Mouse (Mus musculus): Measurements from ENCODE around the gene Epb41l1. TPM values are rescaled to one million over a fixed set of nuclear protein-coding genes. Genes with fewer than 3 reads are reported as not detected.

Epb41l1 gene
- 4.6 TPM for polyA plus RNA-seq (2015; fragmentation: Illumina TruSeq; extraction: RNeasy Lipid Tissue Mini Kit (QIAGEN cat#74804); ENCODE audit: insufficient read depth, low replicate concordance)

GRCm38 (mm10) chr2:156420694-156421380 lies at the start of gene Epb41l1:
Gene Epb41l1, plus strand, starts transcription at chr2:156420909.

GRCm38 (mm10) chr2:156547123-156547891 lies 126.6 kb downstream of the Epb41l1 start, which contains the start of gene Aar2:
Gene Aar2, plus strand, starts transcription at chr2:156547584.

Other genes with a start within 250 kb of the Epb41l1 start
- 835 TPM for gene Rbm39, start 240.7 kb upstream of the Epb41l1 start, polyA plus RNA-seq (2015; fragmentation: Illumina TruSeq; extraction: RNeasy Lipid Tissue Mini Kit (QIAGEN cat#74804); ENCODE audit: insufficient read depth, low replicate concordance)
- 32.8 TPM for gene Phf20, start 224.4 kb upstream of the Epb41l1 start, polyA plus RNA-seq (2015; fragmentation: Illumina TruSeq; extraction: RNeasy Lipid Tissue Mini Kit (QIAGEN cat#74804); ENCODE audit: insufficient read depth, low replicate concordance)
- 11.5 TPM for gene Cnbd2, start 108.6 kb upstream of the Epb41l1 start, polyA plus RNA-seq (2015; fragmentation: Illumina TruSeq; extraction: RNeasy Lipid Tissue Mini Kit (QIAGEN cat#74804); ENCODE audit: insufficient read depth, low replicate concordance)
- gene Scand1, start 108.2 kb upstream of the Epb41l1 start, polyA plus RNA-seq (2015; fragmentation: Illumina TruSeq; extraction: RNeasy Lipid Tissue Mini Kit (QIAGEN cat#74804); ENCODE audit: insufficient read depth, low replicate concordance): not detected
- gene Aar2, start 126.7 kb downstream of the Epb41l1 start, polyA plus RNA-seq (2015; fragmentation: Illumina TruSeq; extraction: RNeasy Lipid Tissue Mini Kit (QIAGEN cat#74804); ENCODE audit: insufficient read depth, low replicate concordance): 11.6 TPM
- 27.8 TPM for gene Dlgap4, start 192.8 kb downstream of the Epb41l1 start, polyA plus RNA-seq (2015; fragmentation: Illumina TruSeq; extraction: RNeasy Lipid Tissue Mini Kit (QIAGEN cat#74804); ENCODE audit: insufficient read depth, low replicate concordance)

Data from spleen, adult 10 weeks (tissue).